Mouse (Mus musculus) ES-E14 (cell line): ENCODE data around the gene Notum. TPM values are rescaled to one million over a fixed set of nuclear protein-coding genes. Genes with fewer than 3 reads are reported as not detected.

ENCODE experiments used
- DNase-seq: peaks from one replicate; pipeline ENCODE4 v3.0.0-alpha.2; 2013; ENCODE audit warnings: low read depth, low spot score
- H3K27ac ChIP-seq: 2 replicates; pipeline ENCODE4 v1.5.1; 2012; ENCODE audit warnings: low read depth, mild to moderate bottlenecking, low read length, moderate library complexity, mixed read lengths; ENCODE audit not compliant: poor library complexity, insufficient read depth, severe bottlenecking
- H3K36me3 ChIP-seq: 2 replicates; pipeline ENCODE4 v1.6.1; 2012; ENCODE audit warnings: mild to moderate bottlenecking, low read length, moderate library complexity, mixed read lengths; ENCODE audit not compliant: control insufficient read depth, poor library complexity, insufficient read depth, severe bottlenecking
- H3K4me1 ChIP-seq, 2 experiments: fragments of 150-350 bp in 1 of 2; sonication (generic) in 1 of 2; 2 replicates each; pipeline ENCODE4 v1.6.1; 2012; ENCODE audit warnings: low read length in 2 of 2, mild to moderate bottlenecking in 1 of 2, mixed read lengths in 1 of 2; ENCODE audit not compliant: control insufficient read depth in 2 of 2, insufficient read depth in 2 of 2, poor library complexity in 1 of 2
- H3K4me3 ChIP-seq, 2 experiments: fragments of 150-350 bp in 1 of 2; sonication (generic) in 1 of 2; 2 replicates each; pipeline ENCODE4 v1.5.1; 2012; ENCODE audit warnings: low read length in 2 of 2, low read depth in 1 of 2, mild to moderate bottlenecking in 1 of 2, mixed read lengths in 1 of 2; ENCODE audit not compliant: insufficient read depth in 1 of 2, poor library complexity in 1 of 2, severe bottlenecking in 1 of 2
- H3K9ac ChIP-seq: 2 replicates; pipeline ENCODE4 v1.6.1; 2012; ENCODE audit warnings: low read depth, mild to moderate bottlenecking, low read length, mixed read lengths; ENCODE audit not compliant: poor library complexity, insufficient read depth, severe bottlenecking
- H3K9me3 ChIP-seq: fragments of 150-350 bp; sonication (generic); 2 replicates; pipeline ENCODE4 v1.6.1; 2012; ENCODE audit warnings: low read depth, mild to moderate bottlenecking, low read length; ENCODE audit not compliant: control insufficient read depth, insufficient read depth
- CHD2 ChIP-seq: IDR thresholded peaks from 2 replicates; pipeline ENCODE4 v1.6.1; 2014; ENCODE audit warnings: mild to moderate bottlenecking, low read depth, low read length, inconsistent platforms
- HCFC1 ChIP-seq: IDR thresholded peaks from 2 replicates; pipeline ENCODE4 v1.6.1; 2012; ENCODE audit warnings: low read length, inconsistent platforms, borderline replicate concordance; ENCODE audit not compliant: insufficient read depth
- MAFK ChIP-seq: IDR thresholded peaks from 2 replicates; pipeline ENCODE4 v1.6.1; 2014; ENCODE audit warnings: mild to moderate bottlenecking, low read depth, low read length, inconsistent platforms; ENCODE audit not compliant: insufficient read depth
- ZC3H11A ChIP-seq: IDR thresholded peaks from 2 replicates; pipeline ENCODE4 v1.6.1; 2012; ENCODE audit warnings: low read depth, mild to moderate bottlenecking, inconsistent platforms, low read length, borderline replicate concordance
- ZNF384 ChIP-seq: IDR thresholded peaks from 2 replicates; pipeline ENCODE4 v1.6.1; 2012; ENCODE audit warnings: low read depth, low read length, inconsistent platforms
- in situ Hi-C, 2 experiments: fragments of 600-800 bp; cut with MboI; formaldehyde crosslinking; loops; one replicate each; pipeline ENCODE4 v1.15.1; 2025; ENCODE audit warnings: low sequenced_read_pairs in 2 of 2, inconsistent platforms in 1 of 2; ENCODE audit not compliant: unreplicated experiment in 2 of 2
- total RNA-seq: library from RNA; depleted of rRNA; stranded (reverse); fragments of 300-350 nt; gene quantifications from 2 replicates; pipeline ENCODE4 v1.2.3, GENCODE M21; 2012

The Notum gene
- total RNA-seq, 1 experiment: 47.8 TPM

GRCm38 (mm10) chr11:120615606-120616203 is 45.3 kb downstream of the Notum start:
- Histone ChIP-seq H3K4me1 (peaks cover 8 to 27% of the 10 kb centered on the region in 2 experiments; a peak in 2 of 4 replicates), H3K9ac (0 out of 2 replicates have a peak overlapping the region, but pooled peaks have one; percentile 17), H3K27ac (no peak overlapping the region), H3K4me3 (no peak overlapping the region), H3K9me3 (no peaks in the 10 kb centered on the region), H3K36me3 (peaks cover 39% of the 10 kb centered on the region)
- in situ Hi-C loops: no loop called here
- TF ChIP-seq CHD2 (no peak), HCFC1 (no peak), MAFK (no peak)
- DNase-seq: no peak

- no peak for DNase-seq
- in situ Hi-C loops: no loop called here
- no peak overlapping the region for H3K4me3 ChIP-seq
- H3K9ac ChIP-seq: no peak overlapping the region
- H3K27ac ChIP-seq: no peak overlapping the region
- H3K9me3 ChIP-seq: no peaks in the 10 kb centered on the region
- peaks cover 42% of the 10 kb centered on the region for H3K36me3 ChIP-seq
- TF ChIP-seq ZC3H11A (no peak), MAFK (no peak), HCFC1 (no peak), CHD2 (no peak), ZNF384 (no peak)
- peaks cover 8 to 24% of the 10 kb centered on the region in 2 experiments; a peak in 2 of 4 replicates for H3K4me1 ChIP-seq
Observed at GRCm38 (mm10) chr11:120615167-120615566, 45.8 kb downstream of the Notum start.

GRCm38 (mm10) chr11:120613976-120614375 is 47.0 kb downstream of the Notum start:
- no peak overlapping the region for H3K27ac ChIP-seq
- H3K4me1 ChIP-seq: peaks cover 8 to 26% of the 10 kb centered on the region in 2 experiments; a peak in 3 of 4 replicates
- H3K9ac ChIP-seq: no peak overlapping the region
- peaks cover 38% of the 10 kb centered on the region for H3K36me3 ChIP-seq
- in situ Hi-C loops: no loop called here
- no peak for TF ChIP-seq ZNF384
- no peak for DNase-seq
- no peak overlapping the region for H3K4me3 ChIP-seq
- H3K9me3 ChIP-seq: no peaks in the 10 kb centered on the region

GRCm38 (mm10) chr11:120613481-120613972 is 47.4 kb downstream of the Notum start:
- H3K36me3 ChIP-seq: peaks cover 38% of the 10 kb centered on the region
- peaks cover 6 to 29% of the 10 kb centered on the region in 2 experiments; a peak in 3 of 4 replicates for H3K4me1 ChIP-seq
- no peaks in the 10 kb centered on the region for H3K9me3 ChIP-seq
- no peak for DNase-seq
- in situ Hi-C loops: no loop called here
- H3K27ac ChIP-seq: no peak overlapping the region
- TF ChIP-seq HCFC1: no peak
- no peak for TF ChIP-seq ZNF384
- no peak for TF ChIP-seq ZC3H11A
- no peak for TF ChIP-seq CHD2
- TF ChIP-seq MAFK: no peak
- H3K9ac ChIP-seq: no peak overlapping the region
- no peak overlapping the region for H3K4me3 ChIP-seq

- Histone ChIP-seq H3K4me3 (peak overlapping the region in 1 of 2 experiments; percentile 9; a peak in 1 of 4 replicates), H3K36me3 (peaks cover 38% of the 10 kb centered on the region), H3K27ac (no peak overlapping the region)
Observed at GRCm38 (mm10) chr11:120612763-120613162, 48.2 kb downstream of the Notum start.

More at GRCm38 (mm10) chr11:120612763-120613162, 48.2 kb downstream of the Notum start:
- DNase-seq: no peak
- TF ChIP-seq ZC3H11A (peak; percentile 44; the same call in 1 of the 2 replicates), HCFC1 (no peak)
- H3K9me3 ChIP-seq: no peaks in the 10 kb centered on the region
- in situ Hi-C loops: no loop called here
- no peak overlapping the region for H3K9ac ChIP-seq
- peaks cover 4 to 33% of the 10 kb centered on the region in 2 experiments; a peak in 3 of 4 replicates for H3K4me1 ChIP-seq
